Comparison of ENCODE assay signal across 8 mouse cellular contexts in genomic region chr19:33380386-33380785, GRCm38 (mm10). TPM values are rescaled to one million over a fixed set of nuclear protein-coding genes. Genes with fewer than 3 reads are reported as not detected.
DNase-seq lines count a peak whose midpoint lies in the region; ATAC-seq lines count a peak whose summit lies in the region.

No protein-coding gene starts in this region.

- H3K4me2 ChIP-seq in neural tube, embryonic 11.5 days (ENCODE audit: low read depth): no peak overlapping the region
- no peak overlapping the region for H3K4me2 ChIP-seq in hindbrain, embryonic 14.5 days (replicated peaks)

- peak; percentile 11 for DNase-seq in gastrocnemius, adult 18-20 months (ENCODE audit: low spot score)
- DNase-seq in gastrocnemius, postnatal 14 days: no peak
- DNase-seq in neural tube, embryonic 11.5 days (ENCODE audit: low spot score): no peak
- DNase-seq in neural tube, embryonic 10.5 days (ENCODE audit: extremely low spot score, low spot score): no peak
- DNase-seq in hindbrain, embryonic 14.5 days (ENCODE audit: low spot score): peak; percentile 83
- peak; percentile 43 for DNase-seq in retina, adult 2 months (ENCODE audit: low read depth, low spot score)
- no peak for DNase-seq in layer of hippocampus, adult 9-11 months
- DNase-seq in natural killer cell, adult 2 months (ENCODE audit: low spot score in 2 of 2): no peak

- H3K4me3 ChIP-seq in neural tube, embryonic 11.5 days (ENCODE audit: low read depth, low read length): no peak overlapping the region
- no peak overlapping the region for H3K4me3 ChIP-seq in hindbrain, embryonic 14.5 days (replicated peaks; ENCODE audit: low read length)

- ATAC-seq in neural tube, embryonic 11.5 days (ENCODE audit: insufficient read depth, low FRiP score, low TSS enrichment): peak; percentile 23; the same call in 1 of the 2 replicates
- ATAC-seq in hindbrain, embryonic 14.5 days (ENCODE audit: low FRiP score): peak; percentile 40

- no peak overlapping the region for H3K9ac ChIP-seq in neural tube, embryonic 11.5 days (ENCODE audit: low read length)
- H3K9ac ChIP-seq in hindbrain, embryonic 14.5 days: no peak overlapping the region

- no peaks in the 10 kb centered on the region for H3K9me3 ChIP-seq in neural tube, embryonic 11.5 days (ENCODE audit: control insufficient read depth, low read length)
- no peaks in the 10 kb centered on the region for H3K9me3 ChIP-seq in hindbrain, embryonic 14.5 days (ENCODE audit: control insufficient read depth, low read length)

- H3K27ac ChIP-seq in neural tube, embryonic 11.5 days (ENCODE audit: low read depth, low read length): no peak overlapping the region
- H3K27ac ChIP-seq in hindbrain, embryonic 14.5 days: no peak overlapping the region

- no peaks in the 10 kb centered on the region for H3K36me3 ChIP-seq in neural tube, embryonic 11.5 days (ENCODE audit: control insufficient read depth, insufficient read depth, low read length)
- no peaks in the 10 kb centered on the region for H3K36me3 ChIP-seq in hindbrain, embryonic 14.5 days (replicated peaks; ENCODE audit: control insufficient read depth, insufficient read depth)

- no peaks in the 10 kb centered on the region for H3K27me3 ChIP-seq in neural tube, embryonic 11.5 days (ENCODE audit: control insufficient read depth, insufficient read depth, low read length)
- H3K27me3 ChIP-seq in hindbrain, embryonic 14.5 days (ENCODE audit: control insufficient read depth, insufficient read depth, low read length): no peaks in the 10 kb centered on the region

- intact Hi-C loops in gastrocnemius, postnatal 14 days (cut with DNase I; ENCODE audit: low total_unique reads): no loop called here

- 21% methylated on average over 3 of the region's 3 CpGs for WGBS in neural tube, embryonic 11.5 days
- 10% methylated on average over 3 of the region's 3 CpGs for WGBS in hindbrain, embryonic 14.5 days

- H3K4me1 ChIP-seq in neural tube, embryonic 11.5 days (ENCODE audit: control insufficient read depth, insufficient read depth, low read length): no peaks in the 10 kb centered on the region
- no peaks in the 10 kb centered on the region for H3K4me1 ChIP-seq in hindbrain, embryonic 14.5 days (replicated peaks; ENCODE audit: control insufficient read depth, insufficient read depth, low read length)

RNA-seq across cellular contexts. Expression of gene Rnls, which starts 11.7 kb away (rescaled TPM):
- 10 to 100 TPM in 1 of 2 experiments, 1 to 10 TPM in 1; 9.1 to 10.7 TPM for total RNA-seq in gastrocnemius, adult 18-20 months (2021)
- total RNA-seq in gastrocnemius, postnatal 14 days (2021): 1 to 10 TPM; 5.3 to 5.8 TPM
- 6.3 and 8.2 TPM in 2 replicates for polyA plus RNA-seq in neural tube, embryonic 11.5 days (2014; fragmentation: Nextera tagmentation; extraction: Ambion mirVana)
- 10.9 and 11.0 TPM in 2 replicates for polyA plus RNA-seq in hindbrain, embryonic 14.5 days (2014; fragmentation: Nextera tagmentation; extraction: Ambion mirVana)

Comparison
In these comparisons a context has a peak if more than half of its experiments do, and no peak if none do; other contexts are left out.
1. DNase-seq: peak in gastrocnemius, adult 18-20 months (single experiment), hindbrain, embryonic 14.5 days (single experiment) and retina, adult 2 months (single experiment); none in gastrocnemius, postnatal 14 days (single experiment), neural tube, embryonic 11.5 days (single experiment), neural tube, embryonic 10.5 days (single experiment), layer of hippocampus, adult 9-11 months (single experiment) and natural killer cell, adult 2 months (0 of 2).